Mouse (Mus musculus): Measurements from ENCODE around the gene Ccdc6.

DNA sequence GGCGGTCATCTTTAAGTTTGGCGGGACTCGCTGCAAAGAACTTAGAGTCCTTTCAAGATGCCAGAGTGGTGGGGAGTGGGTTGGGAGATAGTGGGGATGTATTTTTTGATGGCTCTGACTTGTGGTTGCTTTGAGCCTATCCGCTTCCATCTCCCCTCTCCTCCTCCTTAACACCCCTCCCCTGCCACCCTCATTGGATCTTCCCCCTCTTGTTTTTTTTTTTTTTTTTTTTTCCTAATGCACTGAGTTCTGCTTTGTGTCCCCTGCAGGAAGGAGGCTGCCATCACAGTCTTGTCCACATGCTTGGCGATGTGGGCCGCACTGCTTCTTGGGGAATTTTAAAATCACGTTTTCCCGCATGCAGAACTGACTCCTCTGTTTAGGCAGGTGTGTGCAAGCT lies 31.5 kb downstream of the Ccdc6 start:
- TF ChIP-seq CTCF (IDR thresholded peaks at IDR 0.05; ENCODE audit: low read depth, low read length): no peak
- TF ChIP-seq POLR2AphosphoS5 (IDR thresholded peaks at IDR 0.05; ENCODE audit: insufficient replicate concordance, low read depth, low read length): no peak
- TF ChIP-seq GATA1 (IDR thresholded peaks at IDR 0.05; ENCODE audit: borderline replicate concordance, low read length): no peak
- no peak for TF ChIP-seq TAL1 (conservative IDR thresholded peaks at IDR 0.05; ENCODE audit: low read depth, low read length)
- no peak for TF ChIP-seq GATA2 (IDR thresholded peaks at IDR 0.05; ENCODE audit: borderline replicate concordance, low read depth, low read length)
